Mouse (Mus musculus): Measurements from ENCODE around the gene Atp5d.

- TF ChIP-seq MAFK (IDR thresholded peaks at IDR 0.05; ENCODE audit: insufficient read depth, low read depth, low read length) = no peak
- no peak for TF ChIP-seq HCFC1 (IDR thresholded peaks at IDR 0.05; ENCODE audit: borderline replicate concordance, insufficient read depth, low read length)
- TF ChIP-seq ZC3H11A (IDR thresholded peaks at IDR 0.05; ENCODE audit: borderline replicate concordance, low read depth, low read length) = no peak
- no peak for TF ChIP-seq ZNF384 (IDR thresholded peaks at IDR 0.05; ENCODE audit: low read depth, low read length)
These were observed 5.1 kb upstream of the Atp5d start for GRCm38 (mm10) chr10:80133226-80133849.
